Mouse (Mus musculus): Measurements from ENCODE around the gene Meis1.

Gene Meis1

GRCm38 (mm10) chr11:18900489-18900888, 118.3 kb downstream of the Meis1 start:
- no peak for DNase-seq

GRCm38 (mm10) chr11:18898862-18899261, 119.9 kb downstream of the Meis1 start:
- no peak for DNase-seq

GRCm38 (mm10) chr11:18897921-18898646, 120.7 kb downstream of the Meis1 start:
- DNase-seq = no peak

GRCm38 (mm10) chr11:18897250-18897649, 121.5 kb downstream of the Meis1 start:
- no peak for DNase-seq

GRCm38 (mm10) chr11:18892470-18892869, 126.3 kb downstream of the Meis1 start:
- no peak for DNase-seq

- DNase-seq = no peak
Observed at GRCm38 (mm10) chr11:18889139-18889538, 129.6 kb downstream of the Meis1 start.

- no peak for DNase-seq
Observed at GRCm38 (mm10) chr11:18888651-18889050, 130.1 kb downstream of the Meis1 start.

GRCm38 (mm10) chr11:18885729-18886325, 133.0 kb downstream of the Meis1 start:
- no peak for DNase-seq

- DNase-seq = no peak
Observed at GRCm38 (mm10) chr11:18885036-18885728, 133.6 kb downstream of the Meis1 start.

- no peak for DNase-seq
Observed at GRCm38 (mm10) chr11:18883987-18884386, 134.8 kb downstream of the Meis1 start.

- no peak for DNase-seq
Observed at GRCm38 (mm10) chr11:18883507-18883881, 135.3 kb downstream of the Meis1 start.

- no peak for DNase-seq
Observed at GRCm38 (mm10) chr11:18882747-18883506, 135.9 kb downstream of the Meis1 start.

GRCm38 (mm10) chr11:18882315-18882714, 136.5 kb downstream of the Meis1 start:
- no peak for DNase-seq

- DNase-seq = no peak
Observed at GRCm38 (mm10) chr11:18880806-18881205, 138.0 kb downstream of the Meis1 start.

GRCm38 (mm10) chr11:18879456-18879818, 139.3 kb downstream of the Meis1 start:
- no peak for DNase-seq

GRCm38 (mm10) chr11:18878748-18879455, 139.9 kb downstream of the Meis1 start:
- no peak for DNase-seq

GRCm38 (mm10) chr11:18878016-18878415, 140.8 kb downstream of the Meis1 start:
- DNase-seq = peak; percentile 65

- peak; percentile 81 for DNase-seq
Observed at GRCm38 (mm10) chr11:18877626-18878011, 141.2 kb downstream of the Meis1 start.

- peak; percentile 75 for DNase-seq
Observed at GRCm38 (mm10) chr11:18876886-18877625, 141.7 kb downstream of the Meis1 start.

GRCm38 (mm10) chr11:18875911-18876885, 142.6 kb downstream of the Meis1 start:
- peak; percentile 60 for DNase-seq

All from cerebellum, adult 9-10 months (tissue).